Mouse (Mus musculus) 416B (cell line): ENCODE data around the gene Dpagt1.
"Not testable (repeated sequence)": the region's sequence is repeated elsewhere in the genome, so short reads cannot be mapped to it uniquely, and the experiment has no call there.

Source experiments
- DNase-seq: peaks from one replicate; pipeline ENCODE4 v3.0.0; 2011; ENCODE audit warnings: low read depth

Dpagt1 gene

DNA sequence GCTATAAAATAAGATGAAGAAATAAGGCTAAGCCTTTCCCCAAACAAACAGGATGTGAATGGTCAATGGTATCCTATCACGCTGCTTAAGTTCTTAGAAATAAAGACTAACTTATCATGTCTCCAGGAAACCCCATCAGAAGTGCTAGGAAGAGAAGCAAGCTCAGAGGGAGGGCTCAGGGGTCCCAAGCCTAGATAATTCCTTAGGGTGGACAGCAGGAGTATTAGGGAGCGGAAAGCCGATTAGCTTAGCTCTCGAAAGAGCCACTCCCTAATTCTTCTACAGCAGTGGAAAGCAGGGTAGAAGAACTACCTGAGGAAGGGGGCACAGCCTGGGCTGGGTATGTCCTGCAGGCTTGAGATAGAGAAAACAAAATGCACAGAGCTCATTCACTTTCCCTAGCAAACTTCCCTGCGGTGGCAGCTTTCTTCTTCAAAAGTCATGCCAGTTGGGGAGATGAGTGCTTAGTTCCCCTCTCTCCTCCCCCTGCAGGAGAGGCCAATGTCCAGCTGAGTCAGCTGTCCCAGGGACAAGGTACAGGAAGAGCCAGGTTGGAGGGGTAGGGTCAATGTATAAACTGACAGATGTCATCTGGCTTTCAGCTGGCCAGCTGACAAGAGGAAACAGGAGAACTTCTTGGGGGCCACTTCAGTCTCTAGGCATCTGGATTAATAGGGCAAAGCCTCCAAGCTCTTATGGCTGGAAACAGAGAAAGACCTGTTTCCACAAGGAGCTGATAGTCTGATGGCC is 7.6 kb upstream of the Dpagt1 start:
- DNase-seq, result no peak

DNA sequence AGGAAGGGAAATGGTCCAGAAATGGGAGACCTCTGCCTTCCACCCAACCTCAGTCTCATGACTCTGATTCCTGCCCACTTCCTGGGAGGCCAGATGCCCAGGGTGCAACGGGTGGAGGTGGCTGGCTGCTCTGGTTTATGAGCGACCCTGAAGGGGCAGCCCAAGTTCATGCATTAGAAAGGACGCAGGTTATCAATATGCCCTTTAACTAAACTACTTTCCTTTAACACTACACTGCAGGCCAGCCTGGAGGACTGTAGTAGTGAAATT is 7.1 kb upstream of the Dpagt1 start:
- DNase-seq, result no peak

DNA sequence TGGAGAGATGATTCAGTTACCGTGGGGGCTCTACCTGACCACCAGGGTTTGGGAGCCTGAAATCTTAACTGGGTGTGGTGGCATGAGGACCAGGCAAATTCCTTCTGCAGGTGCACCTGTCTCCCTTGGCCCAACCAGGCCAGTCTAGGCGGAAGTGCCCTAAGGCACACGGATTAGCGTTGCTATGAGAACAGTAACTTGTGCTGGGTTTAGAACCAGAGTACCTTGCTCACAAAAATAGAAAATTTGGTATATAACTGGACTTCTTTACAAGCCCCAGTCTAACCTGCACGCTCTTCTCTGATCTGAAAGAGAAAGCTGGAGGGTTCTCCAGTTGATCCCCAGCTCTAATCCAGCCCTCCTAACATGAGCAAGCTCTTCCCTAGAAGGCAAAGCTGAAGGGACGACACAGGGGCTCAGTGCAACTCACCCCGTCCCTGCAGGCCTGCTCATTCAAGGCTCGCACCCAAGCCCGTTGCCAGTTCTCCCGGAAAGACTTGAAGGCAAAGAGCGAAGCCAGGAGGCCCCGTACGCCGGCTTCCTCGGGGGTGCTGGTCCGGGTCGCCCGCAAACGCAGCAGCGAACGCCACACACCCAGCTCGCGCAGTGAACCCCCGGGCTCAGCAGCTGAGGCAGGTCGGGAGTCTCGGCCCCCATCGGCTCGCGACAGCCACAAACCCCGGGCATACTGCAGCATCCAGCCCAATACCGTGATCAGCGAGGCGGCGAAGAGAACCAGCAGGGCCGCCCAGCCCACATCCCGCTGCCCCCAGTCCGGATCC is 6.5 kb upstream of the Dpagt1 start:
- no peak for DNase-seq

- DNase-seq, result peak; percentile 94
Observed at GRCm38 (mm10) chr9:44319887-44320798, 5.7 kb upstream of the Dpagt1 start, which contains the start of gene C2cd2l. C2cd2l (minus strand) TSS chr9:44320285.

GRCm38 (mm10) chr9:44320799-44321133 is 5.1 kb upstream of the Dpagt1 start:
- no peak for DNase-seq

- DNase-seq, result not testable (repeated sequence)
Observed at GRCm38 (mm10) chr9:44323656-44324055, 2.2 kb upstream of the Dpagt1 start.

DNA sequence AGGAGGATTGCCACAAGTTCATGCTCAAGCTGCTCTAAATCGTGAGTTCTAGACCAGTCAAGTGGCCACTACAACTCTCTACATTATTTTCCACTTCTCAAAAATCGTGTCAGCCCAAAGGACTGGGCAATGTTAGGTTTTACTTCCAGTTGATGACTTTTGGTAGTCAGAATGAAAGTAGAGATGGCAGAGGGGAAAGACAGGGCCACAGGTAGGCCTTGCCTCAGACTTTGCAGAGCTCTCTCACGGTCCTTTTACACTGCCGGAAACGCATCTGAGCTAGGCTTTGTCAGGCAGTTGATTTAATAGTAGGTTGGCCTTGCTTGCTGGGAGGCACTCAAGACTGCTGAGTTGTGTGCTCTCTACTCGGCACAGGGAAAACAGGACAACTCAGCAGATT is 1.7 kb upstream of the Dpagt1 start:
- no peak for DNase-seq

GRCm38 (mm10) chr9:44325032-44325767 is 619 bp upstream of the Dpagt1 start:
- DNase-seq, result not testable (repeated sequence)

DNA sequence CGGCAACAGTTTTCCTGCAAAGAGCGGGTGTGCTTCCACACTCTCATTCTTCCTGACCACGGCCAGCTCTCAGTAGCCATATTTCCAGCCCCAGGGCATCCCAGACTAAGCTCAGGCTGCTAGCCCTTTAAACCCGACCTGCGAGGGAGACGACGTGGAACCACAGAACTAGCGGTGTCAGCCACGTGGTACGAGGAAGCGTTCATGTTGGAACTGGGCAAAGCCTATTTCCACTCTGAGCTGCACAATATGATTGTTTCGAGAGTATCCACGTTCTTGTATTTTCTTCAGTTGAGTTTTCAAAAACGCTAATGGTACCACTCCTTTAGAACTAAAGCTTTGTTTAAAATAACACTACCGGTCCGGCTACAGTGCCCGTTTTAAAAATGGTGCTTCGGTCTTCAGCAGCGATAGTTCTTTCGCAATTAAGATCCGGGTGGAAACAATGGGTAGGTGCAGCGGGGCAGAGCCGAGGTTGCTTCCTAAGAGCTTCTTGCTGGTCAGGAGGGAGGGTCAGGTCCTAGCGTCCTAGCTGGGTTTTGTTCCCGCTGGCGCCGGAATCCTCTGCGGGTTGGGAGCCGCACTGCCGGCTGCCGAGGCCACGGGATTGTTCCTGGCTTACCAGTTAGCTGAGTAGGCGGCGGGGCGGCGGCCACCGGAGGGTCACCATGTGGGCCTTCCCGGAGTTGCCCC is 698 bp downstream of the Dpagt1 start:
- DNase-seq, result peak; percentile 95

GRCm38 (mm10) chr9:44327064-44327711 is 1.4 kb downstream of the Dpagt1 start:
- DNase-seq, result no peak

GRCm38 (mm10) chr9:44327926-44328325 is 2.1 kb downstream of the Dpagt1 start:
- no peak for DNase-seq

GRCm38 (mm10) chr9:44330736-44331135 is 4.9 kb downstream of the Dpagt1 start:
- DNase-seq, result no peak

- no peak for DNase-seq
Observed at GRCm38 (mm10) chr9:44332918-44333638, 7.3 kb downstream of the Dpagt1 start.

DNA sequence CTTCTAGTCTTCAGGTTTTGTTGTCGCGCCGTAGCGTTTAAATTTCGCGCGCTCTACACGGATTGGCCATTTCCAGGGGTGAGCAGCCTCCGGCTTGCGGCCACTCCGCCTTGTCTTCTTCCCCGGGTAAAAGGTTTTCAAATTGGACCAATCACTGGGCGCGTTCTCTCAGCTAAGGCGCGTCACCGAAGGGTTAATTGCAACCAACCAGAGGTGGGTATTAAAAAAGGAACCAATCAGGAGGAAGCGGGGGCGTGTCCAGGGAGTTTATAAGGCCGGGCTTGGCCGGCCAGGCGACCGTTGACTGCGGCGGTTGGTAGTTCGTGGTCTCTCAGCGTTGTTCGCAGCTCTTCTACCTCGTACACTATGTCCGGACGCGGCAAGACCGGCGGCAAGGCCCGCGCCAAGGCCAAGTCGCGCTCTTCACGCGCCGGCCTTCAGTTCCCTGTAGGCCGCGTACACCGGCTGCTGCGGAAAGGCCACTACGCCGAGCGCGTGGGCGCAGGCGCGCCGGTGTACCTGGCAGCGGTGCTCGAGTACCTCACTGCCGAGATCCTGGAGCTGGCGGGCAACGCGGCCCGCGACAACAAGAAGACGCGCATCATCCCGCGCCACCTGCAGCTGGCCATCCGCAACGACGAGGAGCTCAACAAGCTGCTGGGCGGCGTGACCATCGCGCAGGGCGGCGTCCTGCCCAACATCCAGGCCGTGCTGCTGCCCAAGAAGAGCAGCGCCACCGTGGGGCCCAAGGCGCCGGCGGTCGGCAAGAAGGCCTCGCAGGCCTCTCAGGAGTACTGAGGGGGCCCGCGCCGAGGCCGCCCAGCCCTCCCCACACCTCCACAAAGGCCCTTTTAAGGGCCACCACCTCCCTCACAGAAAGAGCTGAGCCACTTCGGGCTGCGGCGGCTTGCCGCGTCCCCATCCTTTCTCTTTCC is 8.8 kb downstream of the Dpagt1 start, which contains the start of gene H2afx:
Gene H2afx (plus strand): TSS at position 299 of the 935 bp plus-strand sequence.
- DNase-seq, result peak; percentile 100

DNA sequence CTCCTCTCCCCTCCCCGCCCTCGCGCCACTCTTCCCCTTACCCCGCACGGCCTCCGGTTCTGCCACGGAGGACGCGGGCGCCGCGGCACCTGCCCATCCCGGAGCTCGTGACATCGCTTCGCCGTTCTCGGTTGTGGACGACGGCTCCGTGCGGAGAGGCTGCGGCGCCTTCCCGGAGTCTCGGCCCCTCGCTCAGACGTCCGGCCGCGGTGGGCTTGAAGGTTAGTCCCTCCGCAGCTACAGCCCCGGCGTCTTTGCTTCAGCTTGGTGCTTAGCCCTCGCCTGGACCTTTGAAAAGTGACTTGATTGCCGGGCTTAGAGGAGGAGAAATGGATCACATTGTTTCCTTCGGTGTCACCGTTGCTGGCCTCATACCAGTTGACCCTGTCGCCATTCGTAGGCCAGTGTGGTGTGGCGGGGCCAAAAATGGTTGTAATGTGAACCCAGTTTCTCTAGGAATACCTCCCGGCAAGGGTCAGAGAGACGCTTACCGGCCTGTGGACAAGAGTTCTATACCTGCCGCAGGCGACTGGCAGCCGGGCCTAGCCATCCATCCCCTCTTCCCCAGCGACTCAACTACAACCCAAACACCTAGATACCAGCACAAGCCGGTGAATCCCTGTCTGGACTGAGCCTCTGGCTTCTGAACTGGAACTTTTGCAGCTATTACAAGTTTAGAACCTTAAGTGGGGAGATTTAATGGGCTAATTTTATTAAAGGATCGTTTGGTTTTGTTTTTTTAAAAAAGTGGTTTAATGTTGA is 9.7 kb downstream of the Dpagt1 start:
- peak; percentile 61 for DNase-seq

GRCm38 (mm10) chr9:44336093-44336406 is 10.2 kb downstream of the Dpagt1 start:
- DNase-seq, result no peak

- not testable (repeated sequence) for DNase-seq
Observed at GRCm38 (mm10) chr9:44336513-44336912, 10.7 kb downstream of the Dpagt1 start.

GRCm38 (mm10) chr9:44336964-44337363 is 11.1 kb downstream of the Dpagt1 start:
- DNase-seq, result peak; percentile 61
